Mouse (Mus musculus) adrenal gland, postnatal 25 days (tissue): ENCODE results near the gene Plcz1. TPM values are rescaled to one million over a fixed set of nuclear protein-coding genes. Genes with fewer than 3 reads are reported as not detected.

ENCODE experiments used
- DNase-seq: peaks from one replicate; pipeline ENCODE4 v3.0.0; 2021; ENCODE audit warnings: mixed read lengths
- total RNA-seq: library from RNA; stranded (reverse); gene quantifications from 2 replicates; pipeline ENCODE4 v1.2.3, GENCODE M21; 2021

Gene Plcz1
- total RNA-seq, 1 experiment from 2014 or later, result not detected

- DNase-seq, result no peak
These were observed 94.0 kb downstream of the Plcz1 start for GRCm38 (mm10) chr6:139947106-139947879.

Other genes with a start within 250 kb of the Plcz1 start
- gene Capza3, start 205 bp downstream of the Plcz1 start, total RNA-seq, result not detected in 2 replicates